Mouse (Mus musculus) myocyte (in vitro differentiated cells): ENCODE data around the gene Nemp2.

Experiments used
- POLR2A ChIP-seq: IDR thresholded peaks from one replicate; pipeline ENCODE4 v1.6.1; 2011; ENCODE audit warnings: low read depth, mild to moderate bottlenecking, control low read depth, moderate library complexity; ENCODE audit not compliant: insufficient read length
- POLR2AphosphoS2 ChIP-seq: IDR thresholded peaks from one replicate; pipeline ENCODE4 v1.6.1; 2011; ENCODE audit warnings: low read depth, control low read depth; ENCODE audit not compliant: insufficient read length

GRCm38 (mm10) chr1:52640736-52641135 is 10.2 kb downstream of the Nemp2 start:
- no peak for TF ChIP-seq POLR2A
- no peak for TF ChIP-seq POLR2AphosphoS2
